Mouse (Mus musculus) mature B cell (primary cell): ENCODE measurements around the gene Klra8.
"Not testable (repeated sequence)": the region's sequence is repeated elsewhere in the genome, so short reads cannot be mapped to it uniquely, and the experiment has no call there.

ENCODE experiments used
- in situ Hi-C: fragments of 300-500 bp; cut with MboI; formaldehyde crosslinking; loops from 2 replicates; pipeline ENCODE4 v1.14.3; 2019

The Klra8 gene

GRCm38 (mm10) chr6:130129798-130130197, at the start of gene Klra8:
Gene Klra8 (minus strand): TSS chr6:130129898.
- in situ Hi-C loops = not testable (repeated sequence)

DNA sequence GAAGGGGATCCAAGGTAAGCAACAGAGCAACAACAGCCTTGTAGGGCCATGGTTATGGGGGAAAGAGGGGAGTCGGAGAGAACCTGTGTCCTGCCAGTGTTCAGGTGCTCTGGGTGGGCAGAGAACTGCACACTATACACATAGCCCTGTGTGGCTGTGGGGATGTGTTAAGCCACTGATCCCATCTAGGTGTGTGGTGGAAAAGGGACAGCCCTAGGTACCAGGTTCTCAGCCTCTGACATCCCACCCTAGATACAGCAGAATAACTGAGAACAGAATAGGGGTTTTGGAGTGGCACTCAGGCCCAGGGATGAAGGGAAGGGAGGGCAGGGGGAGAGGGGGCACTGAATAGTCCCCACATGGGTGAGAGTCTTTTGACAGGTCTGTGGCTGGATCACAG, 19.2 kb downstream of the Klra8 start:
- in situ Hi-C loops = no loop called here

- in situ Hi-C loops = not testable (repeated sequence)
Observed at GRCm38 (mm10) chr6:130102743-130103142, 27.0 kb downstream of the Klra8 start.

GRCm38 (mm10) chr6:130092336-130092948, 37.3 kb downstream of the Klra8 start:
- in situ Hi-C loops = no loop called here

- in situ Hi-C loops = not testable (repeated sequence)
Observed at GRCm38 (mm10) chr6:130067171-130067570, 62.5 kb downstream of the Klra8 start, which contains the start of gene Klra4. Gene Klra4 (minus strand): TSS chr6:130067271.
